Mouse (Mus musculus) midbrain, embryonic 11.5 days (tissue): ENCODE measurements around the gene Kng2. TPM values are rescaled to one million over a fixed set of nuclear protein-coding genes. Genes with fewer than 3 reads are reported as not detected.
A peak's percentile ranks its signal among the peaks of the same experiment; 100 is the strongest.
"Not testable (repeated sequence)": the region's sequence is repeated elsewhere in the genome, so short reads cannot be mapped to it uniquely, and the experiment has no call there.

Experiments used
- ATAC-seq: fragments of 200-750 bp; cut with Nextera tagmentation; 2 replicates; pipeline ENCODE4 v1.8.0; 2017; ENCODE audit warnings: moderate TSS enrichment, moderate library complexity; ENCODE audit not compliant: low FRiP score
- DNase-seq: peaks from one replicate; pipeline ENCODE4 v3.0.0; 2015; ENCODE audit warnings: low spot score; ENCODE audit errors: missing footprints
- H3K27ac ChIP-seq: fragments of 300-500 bp; sonication (generic); 2 replicates; pipeline ENCODE4 v1.5.1; 2014; ENCODE audit warnings: low read depth, low read length
- H3K27me3 ChIP-seq: fragments of 300-500 bp; sonication (generic); 2 replicates; pipeline ENCODE4 v1.6.1; 2014; ENCODE audit warnings: mild to moderate bottlenecking, low read length, moderate library complexity, mixed read lengths; ENCODE audit not compliant: control insufficient read depth, insufficient read depth
- H3K36me3 ChIP-seq: fragments of 300-500 bp; sonication (generic); 2 replicates; pipeline ENCODE4 v1.6.1; 2014; ENCODE audit warnings: mild to moderate bottlenecking, low read length, moderate library complexity, mixed read lengths; ENCODE audit not compliant: control insufficient read depth, insufficient read depth
- H3K4me1 ChIP-seq: fragments of 300-500 bp; sonication (generic); 2 replicates; pipeline ENCODE4 v1.6.1; 2014; ENCODE audit warnings: low read length; ENCODE audit not compliant: control insufficient read depth, insufficient read depth
- H3K4me2 ChIP-seq: fragments of 300-500 bp; sonication (generic); 2 replicates; pipeline ENCODE4 v1.6.1; 2014; ENCODE audit warnings: mild to moderate bottlenecking, moderate library complexity
- H3K4me3 ChIP-seq: fragments of 300-500 bp; sonication (generic); 2 replicates; pipeline ENCODE4 v1.5.1; 2014; ENCODE audit warnings: low read depth, low read length
- H3K9ac ChIP-seq: fragments of 300-500 bp; sonication (generic); 2 replicates; pipeline ENCODE4 v1.6.1; 2014; ENCODE audit warnings: low read length
- H3K9me3 ChIP-seq: fragments of 300-500 bp; sonication (generic); 2 replicates; pipeline ENCODE4 v1.6.1; 2016; ENCODE audit warnings: low read length; ENCODE audit not compliant: control insufficient read depth
- WGBS: fragments of 180-500 bp; shearing (Covaris S2); extraction: QIAGEN DNeasy Blood & Tissue Kit; methylation state at CpG from one replicate; pipeline ENCODE4 v1.1.7; 2014; 5-methylcytosine and 5-hydroxymethylcytosine counted together
- polyA plus RNA-seq: library from polyadenylated mRNA; unstranded; fragments of >200 nt; fragmentation: Nextera tagmentation; extraction: Ambion mirVana; gene quantifications from 2 replicates; pipeline ENCODE4 v1.2.1, GENCODE M21; 2014

Gene Kng2
- polyA plus RNA-seq, 1 experiment from 2014 or later = not detected

DNA sequence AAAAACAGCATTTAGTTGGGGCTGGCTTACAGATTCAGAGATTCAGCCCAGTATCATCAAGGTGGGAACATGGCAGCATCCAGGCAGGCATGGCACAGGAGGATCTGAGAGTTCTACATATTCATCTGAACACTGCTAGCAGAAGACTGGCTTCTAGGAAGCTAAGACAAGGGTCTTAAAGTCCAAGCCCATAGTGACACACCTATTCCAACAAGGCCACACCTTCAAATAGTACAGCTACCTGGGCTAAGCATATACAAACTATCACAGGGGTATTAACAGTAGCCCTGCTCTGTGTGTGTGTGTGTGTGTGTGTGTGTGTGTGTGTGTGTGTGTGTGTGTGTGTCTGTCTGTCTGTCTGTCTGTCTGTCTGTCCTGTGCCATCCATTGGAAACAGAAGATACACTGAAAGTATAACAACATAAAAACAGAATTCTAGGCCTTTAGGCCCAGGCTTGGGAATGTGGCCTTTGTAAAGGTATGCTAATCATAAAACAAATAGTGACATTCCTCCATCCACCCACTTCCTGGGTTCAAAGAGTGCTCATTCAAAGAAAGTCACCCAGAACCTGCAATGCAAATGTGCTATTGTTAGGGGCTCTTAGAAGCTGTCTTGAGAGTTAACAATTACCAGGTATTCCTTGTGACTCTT is 87.3 kb downstream of the Kng2 start:
- not testable (repeated sequence) for H3K4me3 ChIP-seq, H3K27me3 ChIP-seq, H3K4me2 ChIP-seq, H3K36me3 ChIP-seq, DNase-seq, H3K9me3 ChIP-seq, ATAC-seq, H3K4me1 ChIP-seq, H3K9ac ChIP-seq, H3K27ac ChIP-seq

GRCm38 (mm10) chr16:22939120-22939695 is 90.1 kb downstream of the Kng2 start:
- Histone ChIP-seq H3K36me3 (no peaks in the 10 kb centered on the region), H3K4me3 (no peak overlapping the region), H3K9me3 (no peaks in the 10 kb centered on the region), H3K4me1 (no peaks in the 10 kb centered on the region), H3K27me3 (no peaks in the 10 kb centered on the region), H3K4me2 (no peak overlapping the region), H3K27ac (no peak overlapping the region), H3K9ac (no peak overlapping the region)
- ATAC-seq (no peak), DNase-seq (no peak)
- 75% methylated on average over 8 of the region's 8 CpGs for WGBS

DNA sequence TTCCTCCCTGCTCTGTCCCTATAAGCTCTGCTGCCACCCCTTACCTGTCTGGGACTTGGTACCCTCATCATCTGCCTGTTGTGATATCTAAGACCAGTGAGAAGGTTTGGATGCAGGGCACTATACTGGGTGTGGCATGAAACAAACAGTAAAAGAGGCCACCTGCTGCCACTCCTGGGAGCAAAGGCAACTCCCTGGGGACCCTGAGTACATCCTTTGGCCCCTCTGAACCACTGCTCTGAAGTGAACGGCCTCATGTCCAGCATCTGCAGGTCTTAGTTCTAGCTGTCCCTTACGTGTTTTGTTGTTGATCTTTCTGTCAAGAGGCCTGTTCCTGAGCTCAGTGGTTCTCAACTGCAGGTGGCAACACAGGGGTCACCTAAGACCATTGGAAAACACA is 90.7 kb downstream of the Kng2 start:
- Histone ChIP-seq H3K9me3 (no peaks in the 10 kb centered on the region), H3K4me2 (no peak overlapping the region), H3K4me1 (no peaks in the 10 kb centered on the region), H3K4me3 (no peak overlapping the region), H3K9ac (no peak overlapping the region), H3K27me3 (no peaks in the 10 kb centered on the region), H3K36me3 (no peaks in the 10 kb centered on the region), H3K27ac (no peak overlapping the region)
- DNase-seq (no peak), ATAC-seq (no peak)
- 65% methylated on average over 2 of the region's 2 CpGs for WGBS

DNA sequence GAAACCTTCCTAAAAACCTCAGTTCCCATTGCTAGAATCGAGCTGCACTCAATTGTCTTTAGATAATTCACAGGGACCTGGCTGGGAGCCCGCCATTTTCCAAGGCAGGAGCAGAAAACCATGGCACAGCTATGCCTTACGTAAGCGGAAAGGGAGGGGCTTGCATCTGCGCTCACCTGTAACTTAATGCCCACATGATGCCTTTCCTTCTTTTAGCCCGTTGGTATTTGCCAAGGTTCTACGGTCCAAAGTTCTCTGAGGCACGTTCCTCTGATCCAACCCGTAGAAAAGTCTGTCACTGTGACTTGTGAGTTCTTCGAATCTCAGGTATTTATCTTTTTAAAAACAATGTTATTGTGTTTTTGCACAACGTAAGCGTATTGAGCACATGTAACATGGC is 91.7 kb downstream of the Kng2 start:
- ATAC-seq (no peak), DNase-seq (peak; percentile 64)
- Histone ChIP-seq H3K27me3 (no peaks in the 10 kb centered on the region), H3K9ac (no peak overlapping the region), H3K4me1 (no peaks in the 10 kb centered on the region), H3K27ac (no peak overlapping the region), H3K36me3 (no peaks in the 10 kb centered on the region), H3K4me3 (no peak overlapping the region), H3K4me2 (no peak overlapping the region), H3K9me3 (no peaks in the 10 kb centered on the region)
- 93% methylated on average over 12 of the region's 12 CpGs for WGBS

Other genes with a start within 250 kb of the Kng2 start
- gene Crygs, start 217.9 kb downstream of the Kng2 start, polyA plus RNA-seq = 0.26 TPM in 1 of 2 replicates, not detected in the other
- 36.3 and 40.2 TPM in 2 replicates for gene Tbccd1, start 171.8 kb downstream of the Kng2 start, polyA plus RNA-seq
- 100 and 104 TPM in 2 replicates for gene Dnajb11, start 171.6 kb downstream of the Kng2 start, polyA plus RNA-seq
- gene Ahsg, start 138.2 kb downstream of the Kng2 start, polyA plus RNA-seq = 0.14 TPM in 1 of 2 replicates, not detected in the other
- not detected in 2 replicates for gene Fetub, start 111.1 kb downstream of the Kng2 start, polyA plus RNA-seq
- 0.10 TPM in 1 of 2 replicates, not detected in the other for gene Hrg, start 78.4 kb downstream of the Kng2 start, polyA plus RNA-seq
- gene Kng1, start 28.4 kb upstream of the Kng2 start, polyA plus RNA-seq = not detected in 2 replicates
- 210 and 232 TPM in 2 replicates for gene Eif4a2, start 78.0 kb upstream of the Kng2 start, polyA plus RNA-seq
- gene Rfc4, start 98.3 kb upstream of the Kng2 start, polyA plus RNA-seq = 237 and 249 TPM in 2 replicates
- gene Adipoq, start 117.1 kb upstream of the Kng2 start, polyA plus RNA-seq = 0.22 TPM in 1 of 2 replicates, not detected in the other
- 31.8 and 34.1 TPM in 2 replicates for gene St6gal1, start 195.3 kb upstream of the Kng2 start, polyA plus RNA-seq